Mouse (Mus musculus) urinary bladder, adult 18-20 months (tissue): Measurements from ENCODE around the gene Epm2aip1.

ENCODE experiments used
- DNase-seq, 2 experiments: peaks; one replicate each; pipeline ENCODE4 v3.0.0; 2022; ENCODE audit warnings: low spot score in 2 of 2, mixed read lengths in 2 of 2

The Epm2aip1 gene

GRCm38 (mm10) chr9:111271434-111272160 is at the start of gene Epm2aip1, which contains the start of gene Mlh1:
Gene Epm2aip1 (plus strand): TSS chr9:111271929.
Gene Mlh1 (minus strand): TSS chr9:111271791.
- peak; percentile 94 to 98 for DNase-seq

DNA sequence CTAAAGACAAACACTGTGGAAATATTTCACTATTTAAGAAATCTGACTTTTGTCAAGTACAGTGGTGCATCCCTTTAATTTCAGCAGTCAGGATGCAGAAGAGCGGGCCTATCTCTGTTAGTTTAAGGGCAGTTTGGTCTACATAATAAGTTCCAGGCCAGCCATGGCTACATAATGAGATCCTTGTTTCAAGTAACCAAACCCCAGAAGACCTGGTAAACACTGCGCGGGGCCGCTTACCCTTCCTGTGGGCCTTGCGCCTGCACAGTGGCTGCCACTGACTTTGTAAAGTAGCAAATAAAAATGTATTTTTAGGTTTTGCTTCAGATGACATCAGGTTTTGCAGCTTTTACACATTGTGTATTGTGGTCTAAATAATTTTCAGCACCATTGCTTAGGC is 48.3 kb upstream of the Epm2aip1 start:
- DNase-seq, result no peak

- no peak for DNase-seq
Measured at GRCm38 (mm10) chr9:111228446-111228845, 43.3 kb upstream of the Epm2aip1 start.

- no peak for DNase-seq
Measured at GRCm38 (mm10) chr9:111234701-111235100, 37.0 kb upstream of the Epm2aip1 start.

- no peak for DNase-seq
Measured at GRCm38 (mm10) chr9:111237726-111238125, 34.0 kb upstream of the Epm2aip1 start.

- no peak for DNase-seq
Measured at GRCm38 (mm10) chr9:111239821-111240220, 31.9 kb upstream of the Epm2aip1 start.

GRCm38 (mm10) chr9:111243384-111243783 is 28.3 kb upstream of the Epm2aip1 start:
- no peak for DNase-seq

DNA sequence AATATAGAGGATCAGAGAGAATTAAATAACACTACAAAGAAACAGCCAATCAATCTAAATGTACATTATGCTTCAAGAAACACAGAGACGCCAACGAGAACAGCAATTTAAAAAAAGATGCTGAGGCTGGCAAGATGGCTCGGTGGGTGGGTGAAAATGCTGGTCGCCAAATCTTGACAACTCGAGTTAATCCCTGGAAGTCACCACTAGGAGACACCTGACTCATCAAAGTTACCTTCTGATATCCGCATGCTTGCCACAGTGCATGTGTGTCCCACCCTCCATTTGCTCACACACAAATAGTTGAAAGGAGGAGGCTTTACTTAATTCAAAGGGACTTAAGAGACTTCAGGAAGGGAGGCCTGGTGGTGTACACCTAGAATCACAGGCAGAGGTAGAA is 26.2 kb upstream of the Epm2aip1 start:
- DNase-seq, result no peak

GRCm38 (mm10) chr9:111247682-111248246 is 24.0 kb upstream of the Epm2aip1 start:
- DNase-seq, result no peak

- no peak for DNase-seq
Measured at GRCm38 (mm10) chr9:111252161-111252869, 19.4 kb upstream of the Epm2aip1 start.

DNA sequence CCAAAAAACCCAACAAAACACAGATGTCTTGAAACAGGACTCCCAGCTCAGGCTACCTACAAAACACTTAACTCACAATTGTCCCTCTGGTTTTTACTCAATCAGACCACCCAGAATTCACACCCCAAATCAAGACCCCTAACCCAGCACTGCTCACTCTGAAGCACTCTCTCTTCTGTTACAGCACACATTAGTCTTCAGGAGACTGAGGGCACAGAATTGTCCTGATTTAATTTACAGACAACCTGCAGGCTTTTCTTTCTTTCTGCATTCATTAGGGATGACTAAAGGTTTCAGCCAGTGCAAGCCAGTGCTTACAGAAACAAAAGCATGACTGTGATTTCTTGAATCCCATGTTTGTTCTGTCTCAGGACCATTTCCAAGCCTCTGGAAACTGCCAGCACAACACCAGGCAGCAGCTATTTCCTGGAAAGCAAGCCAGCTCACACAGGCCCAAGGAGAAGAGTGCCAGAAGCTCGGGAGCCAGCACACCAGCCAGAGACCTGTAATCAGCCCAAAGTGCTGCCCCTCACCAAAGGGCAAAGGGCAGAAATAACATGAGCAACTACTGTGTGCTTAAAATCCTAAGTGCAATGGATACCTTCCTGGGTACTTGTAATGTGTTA is 11.3 kb upstream of the Epm2aip1 start:
- no peak for DNase-seq

GRCm38 (mm10) chr9:111261356-111261755 is 10.4 kb upstream of the Epm2aip1 start:
- no peak for DNase-seq

DNA sequence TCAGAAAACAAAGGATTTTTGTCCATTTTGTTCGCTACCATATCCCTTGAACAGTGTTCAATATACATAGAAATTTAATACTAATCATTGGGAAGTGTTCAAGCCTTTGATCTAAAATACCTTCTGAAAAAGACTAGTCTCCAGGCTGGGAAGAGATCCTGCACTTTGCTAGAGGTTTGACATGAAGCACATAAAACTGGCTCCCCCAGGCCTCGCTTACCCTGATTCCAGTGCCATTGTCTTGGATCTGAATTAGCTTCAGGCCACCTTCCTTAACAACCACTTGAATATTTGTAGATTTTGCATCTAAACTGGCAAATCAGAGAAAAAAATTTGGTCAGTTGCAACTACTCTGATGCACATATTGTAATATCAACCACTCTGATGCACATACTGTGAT is 3.7 kb upstream of the Epm2aip1 start:
- DNase-seq, result no peak

DNA sequence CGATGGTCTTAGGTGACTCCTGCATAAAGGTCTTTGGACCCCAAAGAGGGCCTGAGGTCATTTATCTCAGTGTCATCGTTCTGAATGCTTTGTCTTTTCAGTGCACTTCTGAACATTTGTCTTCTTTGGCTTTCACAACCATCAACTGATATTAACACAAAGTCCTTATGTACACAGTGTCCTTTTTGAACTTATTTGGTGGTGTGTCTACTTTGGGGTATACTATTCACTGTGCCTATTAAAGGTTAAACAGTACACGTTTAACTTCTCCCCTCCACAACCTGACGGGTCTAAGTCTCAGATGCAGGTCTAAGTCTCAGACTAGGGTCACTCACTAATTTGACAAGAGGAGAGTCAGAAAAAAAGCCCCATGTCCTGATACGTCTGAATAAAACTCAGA is 1.1 kb upstream of the Epm2aip1 start:
- DNase-seq, result no peak

DNA sequence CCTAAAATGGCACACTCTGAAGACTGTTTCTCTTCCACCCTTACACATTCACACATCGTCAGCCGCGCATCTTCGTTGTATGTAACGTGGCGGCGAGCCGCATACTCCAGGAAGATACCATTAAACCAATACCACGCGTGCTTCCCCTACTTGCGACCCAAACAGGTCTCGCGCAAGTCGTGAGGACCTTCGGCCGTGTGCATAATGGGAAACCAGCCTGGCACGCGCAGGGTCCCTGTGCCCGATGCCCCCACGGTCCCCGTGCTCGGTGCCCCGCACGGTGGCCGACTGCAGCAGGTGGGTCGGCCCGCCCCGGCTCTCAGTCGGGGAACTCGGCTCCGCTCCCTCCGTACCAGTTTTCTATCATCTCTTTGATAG is 684 bp upstream of the Epm2aip1 start:
- peak in 1 of 2 experiments; percentile 59 for DNase-seq

- no peak for DNase-seq
Measured at GRCm38 (mm10) chr9:111272356-111272755, 627 bp downstream of the Epm2aip1 start.

GRCm38 (mm10) chr9:111272996-111273785 is 1.5 kb downstream of the Epm2aip1 start:
- no peak for DNase-seq

- DNase-seq, result no peak
Measured at GRCm38 (mm10) chr9:111273958-111274357, 2.2 kb downstream of the Epm2aip1 start.

DNA sequence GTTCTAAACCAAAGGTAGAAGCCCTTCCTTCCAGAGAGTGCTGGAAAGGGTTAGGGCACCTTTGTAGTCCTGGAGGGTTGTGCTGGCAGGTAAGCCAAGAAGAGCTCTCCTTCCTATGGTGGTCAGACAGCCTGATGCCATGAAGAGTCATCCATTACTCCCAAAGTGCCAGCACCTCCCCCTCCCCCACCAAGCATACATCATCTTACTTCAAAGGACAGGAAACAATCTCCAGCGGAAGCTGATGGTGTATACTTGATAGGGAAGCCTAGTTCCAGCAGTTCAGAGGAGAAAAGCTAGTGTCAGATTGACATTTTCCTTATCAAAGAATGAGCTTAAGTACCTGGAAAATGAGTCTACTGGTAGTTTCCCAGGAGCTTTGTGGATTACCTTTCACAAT is 3.4 kb downstream of the Epm2aip1 start:
- DNase-seq, result no peak

DNA sequence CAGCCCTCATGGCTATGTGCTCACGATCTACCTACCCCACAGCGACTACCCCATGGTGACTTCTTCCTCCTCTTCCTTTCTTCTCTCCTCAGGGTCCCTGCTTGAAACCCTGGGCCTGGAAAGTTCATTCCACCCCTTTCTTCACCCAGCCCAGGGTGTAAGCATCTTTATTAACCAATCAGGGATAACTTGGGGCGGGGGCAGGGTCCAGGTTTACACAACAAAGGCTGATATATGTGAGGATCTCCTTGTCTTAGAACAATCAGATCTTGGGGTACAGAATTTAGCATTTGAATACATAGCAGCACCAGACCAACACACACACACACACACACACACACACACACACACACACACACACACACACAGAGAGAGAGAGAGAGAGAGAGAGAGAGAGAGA is 13.3 kb downstream of the Epm2aip1 start:
- no peak for DNase-seq

DNA sequence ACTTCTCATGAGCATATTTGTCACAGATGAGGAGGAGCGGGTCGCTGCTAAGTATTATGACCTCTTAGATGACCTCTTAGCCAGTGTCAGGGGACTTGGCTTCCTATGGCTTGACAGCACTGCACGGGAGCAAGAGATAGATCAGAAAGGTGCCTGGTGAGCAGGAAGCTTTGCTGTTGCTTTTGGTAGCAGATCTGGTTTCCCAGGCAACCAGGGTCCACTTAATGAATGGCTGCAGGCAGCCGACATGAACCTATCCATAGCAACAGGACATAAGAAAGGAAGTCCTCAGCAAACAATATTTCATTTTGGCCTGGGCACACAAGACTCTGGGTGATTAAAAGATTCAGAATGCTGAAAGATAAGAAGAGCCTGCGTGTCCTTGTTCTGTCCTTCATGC is 13.9 kb downstream of the Epm2aip1 start:
- no peak for DNase-seq

GRCm38 (mm10) chr9:111286468-111286867 is 14.7 kb downstream of the Epm2aip1 start:
- no peak for DNase-seq
